Mouse (Mus musculus) embryonic facial prominence, embryonic 11.5 days (tissue): Measurements from ENCODE around the gene Ufsp1. TPM values are rescaled to one million over a fixed set of nuclear protein-coding genes. Genes with fewer than 3 reads are reported as not detected.

Experiments
- ATAC-seq: fragments of 200-750 bp; cut with Nextera tagmentation; replicated peaks from 2 replicates; pipeline ENCODE4 v1.8.0; 2017; ENCODE audit warnings: low read depth; ENCODE audit not compliant: insufficient number of reproducible peaks, low FRiP score, low TSS enrichment
- DNase-seq: peaks from one replicate; pipeline ENCODE4 v3.0.0-alpha.2; 2015; ENCODE audit warnings: low spot score
- H3K27ac ChIP-seq: fragments of 300-500 bp; sonication (generic); replicated peaks from 2 replicates; pipeline ENCODE4 v1.5.1; 2014; ENCODE audit warnings: mild to moderate bottlenecking, low read depth, low read length, control low read depth
- H3K27me3 ChIP-seq: fragments of 300-500 bp; sonication (generic); 2 replicates; pipeline ENCODE4 v1.6.1; 2014; ENCODE audit warnings: mild to moderate bottlenecking, low read length, moderate library complexity, mixed read lengths; ENCODE audit not compliant: control insufficient read depth, insufficient read depth
- H3K36me3 ChIP-seq: fragments of 300-500 bp; sonication (generic); replicated peaks from 2 replicates; pipeline ENCODE4 v1.6.1; 2014; ENCODE audit warnings: low read depth, mild to moderate bottlenecking, low read length, moderate library complexity, mixed read lengths; ENCODE audit not compliant: control insufficient read depth, insufficient read depth
- H3K4me1 ChIP-seq: fragments of 300-500 bp; sonication (generic); 2 replicates; pipeline ENCODE4 v1.6.1; 2014; ENCODE audit warnings: low read length, mixed read lengths; ENCODE audit not compliant: control insufficient read depth, insufficient read depth
- H3K4me2 ChIP-seq: fragments of 300-500 bp; sonication (generic); 2 replicates; pipeline ENCODE4 v1.6.1; 2014; ENCODE audit warnings: low read depth, mild to moderate bottlenecking, control low read depth, low read length, moderate library complexity
- H3K4me3 ChIP-seq: fragments of 300-500 bp; sonication (generic); 2 replicates; pipeline ENCODE4 v1.5.1; 2014; ENCODE audit warnings: low read depth, low read length, control low read depth
- H3K9ac ChIP-seq: fragments of 300-500 bp; sonication (generic); replicated peaks from 2 replicates; pipeline ENCODE4 v1.6.1; 2014; ENCODE audit warnings: mild to moderate bottlenecking, control low read depth, low read length
- H3K9me3 ChIP-seq: fragments of 300-500 bp; sonication (generic); replicated peaks from 2 replicates; pipeline ENCODE4 v1.6.1; 2016; ENCODE audit warnings: mild to moderate bottlenecking, low read length, inconsistent platforms, mixed read lengths; ENCODE audit not compliant: control insufficient read depth
- WGBS: fragments of 180-500 bp; shearing (Covaris S2); extraction: QIAGEN DNeasy Blood & Tissue Kit; methylation state at CpG from one replicate; pipeline ENCODE4 v1.1.7; 2014; 5-methylcytosine and 5-hydroxymethylcytosine counted together
- polyA plus RNA-seq: library from polyadenylated mRNA; unstranded; fragments of >200 nt; fragmentation: Nextera tagmentation; extraction: Ambion mirVana; gene quantifications from 2 replicates; pipeline ENCODE4 v1.2.1, GENCODE M21; 2014

The Ufsp1 gene
- polyA plus RNA-seq, 1 experiment from 2014 or later: 6.6 TPM

- Histone ChIP-seq H3K9me3 (no peaks in the 10 kb centered on the region), H3K9ac (peak overlapping the region; percentile 91), H3K4me1 (peaks cover 15% of the 10 kb centered on the region), H3K36me3 (peaks cover 5% of the 10 kb centered on the region), H3K27ac (peak overlapping the region; percentile 68), H3K4me3 (peak overlapping the region; percentile 76), H3K27me3 (no peaks in the 10 kb centered on the region), H3K4me2 (peak overlapping the region; percentile 90)
- ATAC-seq (peak; percentile 26; the same call in 1 of the 2 replicates), DNase-seq (no peak)
- WGBS: 1% methylated on average over 22 of the region's 22 CpGs
Observed at GRCm38 (mm10) chr5:137313466-137314192, 19.2 kb downstream of the Ufsp1 start.

GRCm38 (mm10) chr5:137314193-137315083 is 20.0 kb downstream of the Ufsp1 start, which contains the start of gene Trip6:
Gene Trip6 (minus strand): TSS chr5:137314404.
- Histone ChIP-seq H3K9ac (peak within 1 kb of the TSS; percentile 91), H3K4me1 (peaks cover 15% of the 10 kb centered on the region), H3K36me3 (no peaks in the 10 kb centered on the region; the same call in 1 of the 2 replicates), H3K4me3 (peak within 1 kb of the TSS; percentile 76), H3K9me3 (no peaks in the 10 kb centered on the region), H3K27me3 (no peaks in the 10 kb centered on the region), H3K27ac (peak within 1 kb of the TSS; percentile 68), H3K4me2 (peak within 1 kb of the TSS; percentile 90)
- WGBS: 10% methylated on average over 30 of the region's 30 CpGs
- DNase-seq (peak; percentile 99), ATAC-seq (peak; percentile 89)

- H3K27ac ChIP-seq: peak overlapping the region; percentile 68
- H3K9me3 ChIP-seq: no peaks in the 10 kb centered on the region
- H3K27me3 ChIP-seq: no peaks in the 10 kb centered on the region
- H3K4me1 ChIP-seq: peaks cover 15% of the 10 kb centered on the region
- peak overlapping the region; percentile 91 for H3K9ac ChIP-seq
- no peaks in the 10 kb centered on the region; the same call in 1 of the 2 replicates for H3K36me3 ChIP-seq
- WGBS: 39% methylated on average over 30 of the region's 30 CpGs
- DNase-seq (peak; percentile 47), ATAC-seq (peak; percentile 40; the same call in 1 of the 2 replicates)
- H3K4me2 ChIP-seq: no peak overlapping the region
- no peak overlapping the region for H3K4me3 ChIP-seq
Observed at GRCm38 (mm10) chr5:137315084-137315903, 20.9 kb downstream of the Ufsp1 start.

GRCm38 (mm10) chr5:137317361-137317760 is 22.9 kb downstream of the Ufsp1 start:
- Histone ChIP-seq H3K4me3 (no peak overlapping the region), H3K27me3 (no peaks in the 10 kb centered on the region), H3K27ac (no peak overlapping the region), H3K4me2 (no peak overlapping the region), H3K4me1 (peaks cover 15% of the 10 kb centered on the region), H3K9ac (no peak overlapping the region), H3K36me3 (no peaks in the 10 kb centered on the region), H3K9me3 (no peaks in the 10 kb centered on the region)
- DNase-seq: no peak
- no peak for ATAC-seq
- 89% methylated on average over 8 of the region's 8 CpGs for WGBS

- no peak overlapping the region for H3K9ac ChIP-seq
- DNase-seq: no peak
- H3K36me3 ChIP-seq: no peaks in the 10 kb centered on the region
Observed at GRCm38 (mm10) chr5:137318570-137318969, 24.1 kb downstream of the Ufsp1 start.

GRCm38 (mm10) chr5:137320996-137321395 is 26.6 kb downstream of the Ufsp1 start:
- no peak for DNase-seq
- H3K27me3 ChIP-seq: no peaks in the 10 kb centered on the region
- H3K36me3 ChIP-seq: no peaks in the 10 kb centered on the region
- no peak overlapping the region for H3K4me2 ChIP-seq
- no peak for ATAC-seq
- 93% methylated on average over 3 of the region's 3 CpGs for WGBS
- no peak overlapping the region for H3K27ac ChIP-seq
- H3K4me1 ChIP-seq: no peaks in the 10 kb centered on the region
- H3K9me3 ChIP-seq: no peaks in the 10 kb centered on the region
- H3K4me3 ChIP-seq: no peak overlapping the region
- H3K9ac ChIP-seq: no peak overlapping the region

More at GRCm38 (mm10) chr5:137318570-137318969, 24.1 kb downstream of the Ufsp1 start:
- H3K4me1 ChIP-seq: peaks cover 9% of the 10 kb centered on the region
- no peak overlapping the region for H3K27ac ChIP-seq
- H3K9me3 ChIP-seq: no peaks in the 10 kb centered on the region
- WGBS: 97% methylated on average over 1 of the region's 1 CpGs
- H3K4me2 ChIP-seq: no peak overlapping the region
- H3K4me3 ChIP-seq: no peak overlapping the region
- ATAC-seq: no peak
- no peaks in the 10 kb centered on the region for H3K27me3 ChIP-seq

GRCm38 (mm10) chr5:137330910-137331309 is 36.5 kb downstream of the Ufsp1 start:
- no peak overlapping the region for H3K4me3 ChIP-seq
- no peaks in the 10 kb centered on the region for H3K36me3 ChIP-seq
- H3K27me3 ChIP-seq: no peaks in the 10 kb centered on the region
- no peak overlapping the region for H3K9ac ChIP-seq
- WGBS: 89% methylated on average over 7 of the region's 7 CpGs
- DNase-seq (no peak), ATAC-seq (no peak)
- no peaks in the 10 kb centered on the region for H3K9me3 ChIP-seq
- no peak overlapping the region for H3K27ac ChIP-seq
- H3K4me1 ChIP-seq: no peaks in the 10 kb centered on the region
- no peak overlapping the region for H3K4me2 ChIP-seq
